Mouse (Mus musculus) midbrain, embryonic 14.5 days (tissue): ENCODE measurements around the gene Wdr4. TPM values are rescaled to one million over a fixed set of nuclear protein-coding genes. Genes with fewer than 3 reads are reported as not detected.
"Not testable (repeated sequence)": the region's sequence is repeated elsewhere in the genome, so short reads cannot be mapped to it uniquely, and the experiment has no call there.

Experiments used
- ATAC-seq: fragments of 200-750 bp; cut with Nextera tagmentation; 2 replicates; pipeline ENCODE4 v1.8.0; 2017; ENCODE audit warnings: moderate number of reproducible peaks, moderate library complexity; ENCODE audit not compliant: low FRiP score, low TSS enrichment
- DNase-seq: peaks from one replicate; pipeline ENCODE4 v3.0.0-alpha.2; 2015
- H3K27ac ChIP-seq: fragments of 300-500 bp; sonication (generic); replicated peaks from 2 replicates; pipeline ENCODE4 v1.5.1; 2014; ENCODE audit warnings: mild to moderate bottlenecking, low read depth, low read length, moderate library complexity
- H3K27me3 ChIP-seq: fragments of 300-500 bp; sonication (generic); 2 replicates; pipeline ENCODE4 v1.6.1; 2014; ENCODE audit warnings: low read length, control low read depth, mixed read lengths; ENCODE audit not compliant: control insufficient read depth, insufficient read depth
- H3K36me3 ChIP-seq: fragments of 300-500 bp; sonication (generic); 2 replicates; pipeline ENCODE4 v1.6.1; 2014; ENCODE audit warnings: low read length, control low read depth; ENCODE audit not compliant: control insufficient read depth, insufficient read depth
- H3K4me1 ChIP-seq: fragments of 300-500 bp; sonication (generic); 2 replicates; pipeline ENCODE4 v1.6.1; 2014; ENCODE audit warnings: mild to moderate bottlenecking, antibody characterized with exemption, low read length, control low read depth; ENCODE audit not compliant: control insufficient read depth, insufficient read depth
- H3K4me2 ChIP-seq: fragments of 300-500 bp; sonication (generic); 2 replicates; pipeline ENCODE4 v1.6.1; 2014; ENCODE audit warnings: mild to moderate bottlenecking, low read length, moderate library complexity
- H3K4me3 ChIP-seq: fragments of 300-500 bp; sonication (generic); replicated peaks from 2 replicates; pipeline ENCODE4 v1.5.1; 2014; ENCODE audit warnings: low read depth, low read length
- H3K9ac ChIP-seq: fragments of 300-500 bp; sonication (generic); replicated peaks from 2 replicates; pipeline ENCODE4 v1.6.1; 2014; ENCODE audit warnings: mild to moderate bottlenecking, low read length, moderate library complexity
- H3K9me3 ChIP-seq: fragments of 300-500 bp; sonication (generic); 2 replicates; pipeline ENCODE4 v1.6.1; 2016; ENCODE audit warnings: low read length, control low read depth, mixed read lengths; ENCODE audit not compliant: control insufficient read depth
- WGBS: fragments of 180-500 bp; shearing (Covaris S2); extraction: QIAGEN DNeasy Blood & Tissue Kit; methylation state at CpG from one replicate; pipeline ENCODE4 v1.1.7; 2014; 5-methylcytosine and 5-hydroxymethylcytosine counted together
- polyA plus RNA-seq: library from polyadenylated mRNA; unstranded; fragments of >200 nt; fragmentation: Nextera tagmentation; extraction: Ambion mirVana; gene quantifications from 2 replicates; pipeline ENCODE4 v1.2.1, GENCODE M21; 2014

Wdr4 gene
- polyA plus RNA-seq, 1 experiment from 2014 or later, result 32.2 TPM

GRCm38 (mm10) chr17:31541460-31541831 is 21.7 kb upstream of the Wdr4 start:
- H3K27ac ChIP-seq, result 0 out of 2 replicates have a peak overlapping the region, but pooled peaks have one; percentile 41
- H3K4me2 ChIP-seq, result no peak overlapping the region
- WGBS, result 39% methylated on average over 6 of the region's 6 CpGs
- H3K27me3 ChIP-seq, result no peaks in the 10 kb centered on the region
- H3K36me3 ChIP-seq, result no peaks in the 10 kb centered on the region
- H3K4me1 ChIP-seq, result peaks cover 11% of the 10 kb centered on the region
- no peak for ATAC-seq
- H3K9ac ChIP-seq, result no peak overlapping the region; the same call in 1 of the 2 replicates
- H3K9me3 ChIP-seq, result no peaks in the 10 kb centered on the region
- DNase-seq, result no peak
- H3K4me3 ChIP-seq, result no peak overlapping the region

- H3K9me3 ChIP-seq, result no peaks in the 10 kb centered on the region
- H3K36me3 ChIP-seq, result no peaks in the 10 kb centered on the region
- H3K9ac ChIP-seq, result no peak overlapping the region
- ATAC-seq, result no peak
- H3K27ac ChIP-seq, result 0 out of 2 replicates have a peak overlapping the region, but pooled peaks have one; percentile 14
- 50% methylated on average over 4 of the region's 4 CpGs for WGBS
- DNase-seq, result no peak
- no peaks in the 10 kb centered on the region for H3K27me3 ChIP-seq
- no peak overlapping the region for H3K4me3 ChIP-seq
- H3K4me1 ChIP-seq, result peaks cover 13% of the 10 kb centered on the region
- H3K4me2 ChIP-seq, result no peak overlapping the region
These were observed 21.2 kb upstream of the Wdr4 start for GRCm38 (mm10) chr17:31540809-31541459.

GRCm38 (mm10) chr17:31540101-31540500 is 20.3 kb upstream of the Wdr4 start:
- no peaks in the 10 kb centered on the region for H3K27me3 ChIP-seq
- 72% methylated on average over 3 of the region's 3 CpGs for WGBS
- no peaks in the 10 kb centered on the region for H3K36me3 ChIP-seq
- no peak for DNase-seq
- H3K4me2 ChIP-seq, result no peak overlapping the region
- peaks cover 20% of the 10 kb centered on the region for H3K4me1 ChIP-seq
- no peak overlapping the region for H3K9ac ChIP-seq
- no peak for ATAC-seq
- H3K4me3 ChIP-seq, result no peak overlapping the region
- no peaks in the 10 kb centered on the region for H3K9me3 ChIP-seq
- no peak overlapping the region for H3K27ac ChIP-seq

DNA sequence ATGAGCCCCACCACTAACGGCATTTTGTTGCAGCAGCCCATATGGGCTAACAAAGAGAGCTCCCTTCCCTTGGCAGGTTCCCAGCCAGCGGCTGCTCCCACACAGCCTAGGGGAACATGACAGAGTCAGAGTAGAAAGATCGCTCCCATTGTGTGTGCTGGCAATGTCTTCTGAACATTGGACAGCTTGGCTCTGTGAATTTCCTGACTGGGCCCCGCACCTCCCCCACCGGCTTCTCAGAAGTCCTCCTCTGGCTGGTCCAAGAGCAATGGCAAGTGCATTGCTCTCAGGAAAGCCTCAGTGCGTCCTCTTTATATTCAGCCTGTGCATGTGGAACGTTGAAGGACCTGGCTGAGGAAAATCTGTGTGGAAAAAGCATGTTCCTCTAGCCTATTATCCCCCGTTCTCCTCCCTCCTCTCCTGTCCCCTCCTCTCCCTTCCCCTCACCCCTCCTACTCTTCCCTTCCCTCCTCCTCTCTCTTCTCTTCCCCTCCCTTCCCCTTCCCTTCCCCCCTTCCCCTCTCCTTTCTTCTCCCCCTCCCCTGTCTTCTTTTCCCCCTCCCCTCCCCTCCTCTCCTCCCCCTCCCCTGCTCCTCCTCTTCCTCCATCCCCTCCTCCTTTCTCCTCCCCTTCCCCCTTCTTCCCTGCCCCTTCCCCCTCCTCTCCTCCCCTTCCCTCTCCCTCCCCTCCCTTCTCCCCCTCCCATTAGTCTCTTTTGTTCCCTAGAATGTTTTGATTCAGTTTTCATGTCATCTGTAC is 16.3 kb upstream of the Wdr4 start:
- Histone ChIP-seq H3K27ac (peak overlapping the region; percentile 91), H3K36me3 (peaks cover 7% of the 10 kb centered on the region), H3K9me3 (no peaks in the 10 kb centered on the region), H3K4me3 (no peak overlapping the region), H3K27me3 (no peaks in the 10 kb centered on the region), H3K4me2 (0 out of 2 replicates have a peak overlapping the region, but pooled peaks have one; percentile 18), H3K9ac (no peak overlapping the region), H3K4me1 (peaks cover 12% of the 10 kb centered on the region)
- ATAC-seq, result peak; percentile 84
- DNase-seq, result peak; percentile 81
- WGBS, result 16% methylated on average over 8 of the region's 8 CpGs

- peak overlapping the region; percentile 91 for H3K27ac ChIP-seq
- no peaks in the 10 kb centered on the region for H3K27me3 ChIP-seq
- H3K4me1 ChIP-seq, result peaks cover 12% of the 10 kb centered on the region
- 70% methylated on average over 4 of the region's 4 CpGs for WGBS
- DNase-seq, result no peak
- no peak overlapping the region for H3K9ac ChIP-seq
- H3K9me3 ChIP-seq, result no peaks in the 10 kb centered on the region
- no peak for ATAC-seq
- no peak overlapping the region for H3K4me3 ChIP-seq
- peaks cover 13% of the 10 kb centered on the region for H3K36me3 ChIP-seq
- 0 out of 2 replicates have a peak overlapping the region, but pooled peaks have one; percentile 18 for H3K4me2 ChIP-seq
These were observed 15.6 kb upstream of the Wdr4 start for GRCm38 (mm10) chr17:31535358-31535757.

GRCm38 (mm10) chr17:31532331-31532730 is 12.6 kb upstream of the Wdr4 start:
- 96% methylated on average over 3 of the region's 4 CpGs for WGBS
- Histone ChIP-seq H3K36me3 (peaks cover 35% of the 10 kb centered on the region), H3K4me1 (peaks cover 12% of the 10 kb centered on the region)
- H3K9ac ChIP-seq, DNase-seq, H3K9me3 ChIP-seq, H3K27ac ChIP-seq, ATAC-seq, H3K4me2 ChIP-seq, H3K27me3 ChIP-seq, H3K4me3 ChIP-seq: not testable (repeated sequence)

DNA sequence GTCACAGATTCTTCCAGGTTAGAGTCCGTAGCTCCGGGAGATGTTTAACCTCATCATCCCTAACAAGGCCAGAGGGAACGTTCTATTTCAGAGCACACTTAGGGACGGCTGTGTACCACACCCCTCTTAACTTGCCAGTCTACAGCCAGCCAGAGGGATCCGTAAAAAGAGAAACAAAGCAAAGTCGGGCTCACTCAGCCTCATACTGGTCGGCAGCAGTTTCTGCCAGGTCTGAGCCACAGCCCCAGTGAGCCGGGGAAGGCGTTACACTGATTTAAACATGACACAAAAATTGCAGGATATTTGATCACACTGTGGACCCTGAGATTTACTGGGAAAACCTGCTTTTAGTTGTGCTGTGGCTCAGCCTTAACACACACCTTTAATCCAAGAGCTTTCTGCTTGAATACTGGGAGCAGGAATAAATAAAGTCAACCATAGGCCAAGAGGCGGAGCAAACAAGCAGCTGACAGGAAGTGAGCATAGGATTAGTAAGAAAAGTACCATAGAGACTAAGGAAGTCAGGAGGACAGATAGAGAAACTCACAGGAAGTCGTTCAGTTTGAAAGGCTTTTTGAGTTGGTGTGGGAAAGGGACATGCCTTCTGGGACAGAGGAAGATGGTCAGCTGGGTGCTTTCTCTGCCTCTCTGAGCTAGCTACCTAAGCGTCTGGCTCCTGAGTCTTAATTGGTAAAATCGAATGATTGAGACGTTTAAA is 11.8 kb upstream of the Wdr4 start:
- Histone ChIP-seq H3K4me1 (peaks cover 12% of the 10 kb centered on the region), H3K27me3 (no peaks in the 10 kb centered on the region), H3K4me2 (no peak overlapping the region), H3K4me3 (no peak overlapping the region), H3K36me3 (peaks cover 42% of the 10 kb centered on the region), H3K9ac (no peak overlapping the region), H3K9me3 (no peaks in the 10 kb centered on the region), H3K27ac (no peak overlapping the region)
- DNase-seq, result no peak
- WGBS, result 92% methylated on average over 14 of the region's 14 CpGs
- no peak for ATAC-seq

DNA sequence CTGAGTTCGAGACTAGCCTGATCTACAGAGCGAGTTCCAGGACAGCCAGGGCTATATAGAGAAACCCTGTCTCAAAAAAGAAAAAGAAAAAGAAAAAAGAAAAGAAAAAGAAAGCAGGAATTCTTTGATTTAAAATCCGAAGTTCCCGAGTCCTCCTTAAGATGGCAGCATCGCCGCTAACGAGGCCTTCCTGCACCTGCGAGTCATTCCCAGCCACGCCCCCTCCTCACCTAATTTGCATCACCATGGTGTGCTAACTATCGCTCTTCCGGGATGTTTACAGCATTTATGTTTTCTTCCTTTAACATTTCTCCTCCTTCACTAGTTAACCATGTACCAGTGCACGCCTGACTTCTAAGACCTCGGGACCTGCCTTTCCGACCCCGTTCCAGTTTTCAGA is 9.5 kb upstream of the Wdr4 start:
- no peak overlapping the region for H3K4me3 ChIP-seq
- no peak overlapping the region for H3K27ac ChIP-seq
- WGBS, result 25% methylated on average over 15 of the region's 15 CpGs
- H3K9ac ChIP-seq, result no peak overlapping the region
- H3K4me1 ChIP-seq, result no peaks in the 10 kb centered on the region
- H3K36me3 ChIP-seq, result peaks cover 48% of the 10 kb centered on the region
- no peaks in the 10 kb centered on the region for H3K9me3 ChIP-seq
- peak overlapping the region; percentile 25; the same call in 1 of the 2 replicates for H3K4me2 ChIP-seq
- no peak for ATAC-seq
- DNase-seq, result peak; percentile 80
- H3K27me3 ChIP-seq, result no peaks in the 10 kb centered on the region
